Mouse (Mus musculus) testis, adult 2 months (tissue): Measurements from ENCODE around the gene Esrrb. TPM values are rescaled to one million over a fixed set of nuclear protein-coding genes. Genes with fewer than 3 reads are reported as not detected.
A peak's percentile ranks its signal among the peaks of the same experiment; 100 is the strongest.

Source experiments
- H3K27ac ChIP-seq: fragments of 200-500 bp; 2 replicates; pipeline ENCODE4 v1.5.1; 2012; ENCODE audit warnings: low read depth, low read length; ENCODE audit not compliant: control insufficient read depth, insufficient read depth
- H3K27me3 ChIP-seq: fragments of 200-500 bp; 2 replicates; pipeline ENCODE4 v1.6.1; 2012; ENCODE audit warnings: mild to moderate bottlenecking, low read length, moderate library complexity; ENCODE audit not compliant: control insufficient read depth, insufficient read depth
- H3K36me3 ChIP-seq: fragments of 200-500 bp; 2 replicates; pipeline ENCODE4 v1.6.1; 2012; ENCODE audit warnings: mild to moderate bottlenecking, low read length; ENCODE audit not compliant: control insufficient read depth, insufficient read depth
- H3K4me1 ChIP-seq: fragments of 200-500 bp; 2 replicates; pipeline ENCODE4 v1.6.1; 2012; ENCODE audit warnings: low read length; ENCODE audit not compliant: control insufficient read depth, insufficient read depth
- H3K4me3 ChIP-seq: fragments of 200-500 bp; 2 replicates; pipeline ENCODE4 v1.5.1; 2012; ENCODE audit warnings: low read depth, mild to moderate bottlenecking, low read length, moderate library complexity, mixed read lengths; ENCODE audit not compliant: control insufficient read depth
- CTCF ChIP-seq: fragments of 200-500 bp; IDR thresholded peaks from 2 replicates; pipeline ENCODE4 v1.5.1; 2012; ENCODE audit warnings: low read depth, mild to moderate bottlenecking, inconsistent platforms, low read length, moderate library complexity; ENCODE audit not compliant: control insufficient read depth, insufficient read depth, insufficient replicate concordance
- POLR2A ChIP-seq: fragments of 200-500 bp; IDR thresholded peaks from 2 replicates; pipeline ENCODE4 v1.6.1; 2012; ENCODE audit warnings: low read depth, mild to moderate bottlenecking, inconsistent platforms, low read length, moderate library complexity; ENCODE audit not compliant: control insufficient read depth
- polyA plus RNA-seq: library from polyadenylated mRNA; depleted of rRNA; stranded (reverse); fragments of >200 nt; gene quantifications from 2 replicates; pipeline ENCODE4 v1.2.3, GENCODE M21; 2012

Esrrb gene
- polyA plus RNA-seq, 1 experiment, result 6.3 TPM

DNA sequence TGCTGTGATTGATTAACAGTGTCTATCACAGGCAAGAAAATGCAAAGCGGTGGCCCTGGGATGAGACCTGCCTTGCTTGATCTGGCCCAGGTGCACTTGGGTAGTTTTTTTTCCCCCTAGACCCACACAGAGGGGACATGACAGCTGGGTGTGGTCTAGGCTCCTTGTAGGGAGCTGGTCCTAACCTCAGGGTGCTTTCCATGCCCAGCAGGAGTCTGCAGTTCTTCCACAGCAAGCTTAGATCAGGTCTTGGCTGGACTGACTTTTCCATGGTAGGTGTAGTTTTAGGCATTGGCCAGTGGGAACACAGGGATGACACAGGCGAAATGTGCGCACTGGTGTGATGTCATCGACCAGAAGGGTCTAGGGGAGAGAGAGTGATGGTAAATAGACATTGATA is 136.2 kb downstream of the Esrrb start:
- no peak overlapping the region for H3K4me3 ChIP-seq
- H3K4me1 ChIP-seq, result no peaks in the 10 kb centered on the region
- H3K36me3 ChIP-seq, result no peaks in the 10 kb centered on the region
- H3K27me3 ChIP-seq, result no peaks in the 10 kb centered on the region
- H3K27ac ChIP-seq, result no peak overlapping the region
- TF ChIP-seq POLR2A, result no peak
- TF ChIP-seq CTCF, result no peak

DNA sequence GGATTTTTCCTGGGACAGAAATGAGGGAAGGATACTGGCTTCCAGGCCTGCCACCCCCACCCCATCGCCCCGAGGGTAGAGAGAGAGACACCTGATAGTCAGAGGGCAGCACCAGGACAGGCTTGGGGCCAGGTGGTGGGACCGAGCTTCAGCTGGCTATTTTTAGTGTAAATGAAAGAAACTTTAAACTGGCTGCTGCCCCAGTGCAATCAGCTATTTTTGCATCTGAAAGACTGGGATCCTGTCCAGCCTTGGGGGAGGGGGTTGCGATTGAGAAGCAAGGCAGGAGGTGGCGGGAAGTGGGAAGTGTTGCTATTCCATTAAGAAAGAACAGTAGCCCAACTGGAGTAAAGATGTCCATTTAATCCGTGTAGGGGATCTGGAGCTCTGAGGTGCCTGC is 137.8 kb downstream of the Esrrb start:
- Histone ChIP-seq H3K27ac (no peak overlapping the region), H3K4me3 (no peak overlapping the region), H3K27me3 (no peaks in the 10 kb centered on the region), H3K4me1 (no peaks in the 10 kb centered on the region), H3K36me3 (no peaks in the 10 kb centered on the region)
- TF ChIP-seq POLR2A (no peak), CTCF (no peak)

GRCm38 (mm10) chr12:86501728-86502127 is 140.8 kb downstream of the Esrrb start:
- no peaks in the 10 kb centered on the region for H3K27me3 ChIP-seq
- TF ChIP-seq CTCF (no peak), POLR2A (no peak)
- H3K36me3 ChIP-seq, result no peaks in the 10 kb centered on the region
- H3K4me3 ChIP-seq, result no peak overlapping the region
- H3K4me1 ChIP-seq, result no peaks in the 10 kb centered on the region
- H3K27ac ChIP-seq, result no peak overlapping the region

- no peaks in the 10 kb centered on the region for H3K27me3 ChIP-seq
- H3K4me3 ChIP-seq, result no peak overlapping the region
- TF ChIP-seq CTCF (no peak), POLR2A (no peak)
- no peaks in the 10 kb centered on the region for H3K36me3 ChIP-seq
- no peak overlapping the region for H3K27ac ChIP-seq
- no peaks in the 10 kb centered on the region for H3K4me1 ChIP-seq
These were observed 143.0 kb downstream of the Esrrb start for GRCm38 (mm10) chr12:86503921-86504320.

DNA sequence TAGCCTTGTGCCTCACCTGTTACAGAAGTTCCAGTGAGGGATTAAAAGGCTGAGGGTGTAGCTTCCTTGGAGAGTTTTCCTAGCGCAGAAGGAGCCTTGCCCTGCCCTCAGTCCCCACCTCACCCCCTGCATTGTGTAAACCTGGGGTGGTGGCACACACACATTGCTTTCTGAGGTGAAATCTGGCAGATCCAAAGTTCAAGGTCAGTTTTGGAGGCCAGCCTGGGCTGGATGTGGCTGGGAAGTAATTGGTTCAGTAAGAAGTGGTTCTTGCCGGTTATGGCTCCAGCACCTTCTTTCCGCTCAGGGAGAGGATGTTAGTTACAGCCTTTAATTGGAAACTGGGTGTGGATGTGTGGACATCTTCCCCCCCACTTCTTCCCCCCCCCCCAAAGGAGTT is 143.4 kb downstream of the Esrrb start:
- no peaks in the 10 kb centered on the region for H3K4me1 ChIP-seq
- TF ChIP-seq POLR2A, result no peak
- no peak for TF ChIP-seq CTCF
- no peak overlapping the region for H3K27ac ChIP-seq
- H3K27me3 ChIP-seq, result no peaks in the 10 kb centered on the region
- no peak overlapping the region for H3K4me3 ChIP-seq
- H3K36me3 ChIP-seq, result no peaks in the 10 kb centered on the region

DNA sequence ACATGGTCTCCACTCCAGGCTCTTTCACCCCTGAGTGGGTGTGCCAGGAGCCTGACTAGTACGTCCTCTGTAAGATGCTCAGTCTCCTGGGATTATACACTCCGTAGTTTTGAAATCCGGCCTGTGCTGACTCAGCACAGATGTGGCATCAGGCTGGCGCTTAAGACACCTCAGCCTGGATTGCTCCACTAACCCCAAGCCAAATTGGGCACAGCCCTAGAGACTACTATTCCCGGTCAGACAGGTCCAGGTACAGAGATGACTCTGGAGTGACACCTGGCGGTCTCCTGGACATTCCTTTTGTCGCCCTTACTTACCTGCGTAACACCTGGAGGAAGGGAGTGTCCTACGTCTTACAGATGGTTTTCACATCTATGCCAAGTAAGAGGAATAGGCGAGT is 146.8 kb downstream of the Esrrb start:
- no peaks in the 10 kb centered on the region for H3K36me3 ChIP-seq
- H3K27ac ChIP-seq, result no peak overlapping the region
- no peak for TF ChIP-seq POLR2A
- TF ChIP-seq CTCF, result no peak
- no peaks in the 10 kb centered on the region for H3K27me3 ChIP-seq
- H3K4me1 ChIP-seq, result no peaks in the 10 kb centered on the region
- H3K4me3 ChIP-seq, result no peak overlapping the region

DNA sequence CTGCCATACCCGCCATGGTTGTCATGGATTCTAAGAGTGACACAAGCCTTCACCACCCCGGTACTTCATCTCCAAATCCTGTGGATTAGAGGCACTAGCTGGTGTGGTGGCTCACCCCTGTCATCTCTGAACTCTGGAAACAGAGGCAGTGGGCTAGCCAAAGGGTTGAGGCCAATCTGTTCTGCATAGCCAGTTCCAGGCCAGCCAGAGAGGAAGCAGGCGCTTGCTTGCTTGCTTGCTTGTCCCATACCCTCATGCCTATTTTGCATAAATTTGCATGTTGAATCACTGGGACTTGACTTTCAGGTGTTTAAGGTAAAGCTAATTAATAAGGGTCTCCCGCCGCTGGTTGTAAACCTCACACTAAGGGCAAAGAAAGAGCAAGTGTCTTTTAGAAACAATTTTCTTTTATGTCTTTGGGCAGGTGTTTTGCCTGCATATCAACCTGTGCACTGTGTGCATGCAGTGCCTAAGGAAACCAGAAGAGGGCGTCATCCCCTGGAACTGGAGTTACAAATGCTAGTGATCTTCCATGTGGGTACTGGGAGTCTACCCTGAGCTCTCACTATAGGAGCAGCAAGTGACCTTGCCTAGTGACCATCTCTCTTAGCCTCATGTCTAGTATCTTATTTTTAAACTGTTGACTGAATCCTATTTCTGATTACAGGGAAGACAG is 147.5 kb downstream of the Esrrb start:
- no peak overlapping the region for H3K4me3 ChIP-seq
- no peaks in the 10 kb centered on the region for H3K27me3 ChIP-seq
- H3K36me3 ChIP-seq, result no peaks in the 10 kb centered on the region
- TF ChIP-seq CTCF (peak; percentile 35; the same call in 1 of the 2 replicates), POLR2A (no peak)
- no peak overlapping the region for H3K27ac ChIP-seq
- H3K4me1 ChIP-seq, result no peaks in the 10 kb centered on the region
